Comparison of ENCODE assay signal across 10 mouse cellular contexts in genomic region chr12:91685674-91686290, GRCm38 (mm10).
A peak's percentile ranks its signal among the peaks of the same experiment; 100 is the strongest.
DNase-seq lines count a peak whose midpoint lies in the region; ATAC-seq lines count a peak whose summit lies in the region.
"Had no signal": no experiment of that assay in that cellular context is flagged by ENCODE, and none has a peak within 500 bp of the region (broad histone marks: within the 10 kb centered on the region; RNA-seq: fewer than 3 reads in every experiment).

No protein-coding gene starts in this region.

- no peak for ATAC-seq in heart, embryonic 12.5 days (ENCODE audit: insufficient number of reproducible peaks, low FRiP score)
- ATAC-seq in neural tube, embryonic 13.5 days (ENCODE audit: low read depth), result 0 out of 2 replicates have a peak, but pooled peaks have one; percentile 25

- 0 out of 2 replicates have a peak, but pooled peaks cover 3% of the 10 kb centered on the region for H3K27me3 ChIP-seq in heart, embryonic 12.5 days (replicated peaks)
- peaks cover 3% of the 10 kb centered on the region; the same call in 1 of the 2 replicates for H3K27me3 ChIP-seq in embryonic facial prominence, embryonic 10.5 days (replicated peaks; ENCODE audit: low read depth, poor library complexity, severe bottlenecking)
- no peaks in the 10 kb centered on the region for H3K27me3 ChIP-seq in limb, embryonic 10.5 days (ENCODE audit: low read depth, poor library complexity, severe bottlenecking)
- no peaks in the 10 kb centered on the region; the same call in 1 of the 2 replicates for H3K27me3 ChIP-seq in neural tube, embryonic 13.5 days

- H3K27ac ChIP-seq in heart, embryonic 12.5 days (ENCODE audit: poor library complexity, severe bottlenecking), result no peak overlapping the region
- H3K27ac ChIP-seq in embryonic facial prominence, embryonic 10.5 days (replicated peaks), result peak overlapping the region; percentile 81
- H3K27ac ChIP-seq in limb, embryonic 10.5 days, result peak overlapping the region; percentile 83
- no peak overlapping the region for H3K27ac ChIP-seq in neural tube, embryonic 13.5 days (replicated peaks)

- H3K4me1 ChIP-seq in heart, embryonic 12.5 days (replicated peaks), result peaks cover 32% of the 10 kb centered on the region
- peaks cover 46% of the 10 kb centered on the region for H3K4me1 ChIP-seq in embryonic facial prominence, embryonic 10.5 days
- peaks cover 35% of the 10 kb centered on the region for H3K4me1 ChIP-seq in limb, embryonic 10.5 days
- peaks cover 36% of the 10 kb centered on the region for H3K4me1 ChIP-seq in neural tube, embryonic 13.5 days (replicated peaks)

- intact Hi-C loops in heart, postnatal 14 days (cut with DNase I), result no loop called here
- intact Hi-C loops in gastrocnemius, postnatal 36 days (cut with DNase I), result no loop called here

- H3K36me3 ChIP-seq in heart, embryonic 12.5 days, result no peaks in the 10 kb centered on the region
- no peaks in the 10 kb centered on the region for H3K36me3 ChIP-seq in embryonic facial prominence, embryonic 10.5 days (replicated peaks)
- H3K36me3 ChIP-seq in limb, embryonic 10.5 days, result no peaks in the 10 kb centered on the region
- no peaks in the 10 kb centered on the region for H3K36me3 ChIP-seq in neural tube, embryonic 13.5 days

- H3K4me3 ChIP-seq in heart, embryonic 12.5 days, result 0 out of 2 replicates have a peak overlapping the region, but pooled peaks have one; percentile 15
- H3K4me3 ChIP-seq in embryonic facial prominence, embryonic 10.5 days, result peak overlapping the region; percentile 53
- H3K4me3 ChIP-seq in limb, embryonic 10.5 days, result peak overlapping the region; percentile 46
- no peak overlapping the region for H3K4me3 ChIP-seq in neural tube, embryonic 13.5 days

- no peaks in the 10 kb centered on the region for H3K9me3 ChIP-seq in heart, embryonic 12.5 days (replicated peaks)
- H3K9me3 ChIP-seq in embryonic facial prominence, embryonic 10.5 days, result no peaks in the 10 kb centered on the region
- no peaks in the 10 kb centered on the region for H3K9me3 ChIP-seq in limb, embryonic 10.5 days (replicated peaks)
- H3K9me3 ChIP-seq in neural tube, embryonic 13.5 days, result no peaks in the 10 kb centered on the region

- no peak for DNase-seq in heart, postnatal 14 days
- peak; percentile 69 for DNase-seq in embryonic facial prominence, embryonic 10.5 days (ENCODE audit: low spot score)
- DNase-seq in limb, embryonic 10.5 days (ENCODE audit: low spot score), result peak; percentile 60
- no peak for DNase-seq in gastrocnemius, postnatal 36 days
- no peak for DNase-seq in thymus, postnatal 10 days (ENCODE audit: low spot score in 2 of 2)
- DNase-seq in right cerebral cortex, postnatal 14 days, result no peak
- DNase-seq: cerebellum, adult 11 months; thymus, postnatal 36 days had no signal

- H3K4me2 ChIP-seq in heart, embryonic 12.5 days, result peak overlapping the region; percentile 52; the same call in 1 of the 2 replicates
- H3K4me2 ChIP-seq in neural tube, embryonic 13.5 days, result peak overlapping the region; percentile 39

- 22% methylated on average over 13 of the region's 13 CpGs for WGBS in heart, embryonic 12.5 days
- 7% methylated on average over 13 of the region's 13 CpGs for WGBS in embryonic facial prominence, embryonic 10.5 days
- 5% methylated on average over 13 of the region's 13 CpGs for WGBS in limb, embryonic 10.5 days
- 20% methylated on average over 13 of the region's 13 CpGs for WGBS in neural tube, embryonic 13.5 days

- no peak overlapping the region for H3K9ac ChIP-seq in heart, embryonic 12.5 days
- H3K9ac ChIP-seq in neural tube, embryonic 13.5 days, result 0 out of 2 replicates have a peak overlapping the region, but pooled peaks have one; percentile 43

Comparison
In these comparisons a context has a peak if more than half of its experiments do, and no peak if none do; other contexts are left out.
1. H3K27ac ChIP-seq: peak in embryonic facial prominence, embryonic 10.5 days (single experiment) and limb, embryonic 10.5 days (single experiment); none in heart, embryonic 12.5 days (single experiment) and neural tube, embryonic 13.5 days (single experiment).
2. DNase-seq: peak in embryonic facial prominence, embryonic 10.5 days (single experiment) and limb, embryonic 10.5 days (single experiment); none in heart, postnatal 14 days (0 of 2), gastrocnemius, postnatal 36 days (0 of 2), thymus, postnatal 10 days (0 of 2) and right cerebral cortex, postnatal 14 days (single experiment).